16 mouse cellular contexts compared by ENCODE assay signal in genomic region chr1:157480090-157480489, GRCm38 (mm10). TPM values are rescaled to one million over a fixed set of nuclear protein-coding genes. Genes with fewer than 3 reads are reported as not detected.
DNase-seq lines count a peak whose midpoint lies in the region; ATAC-seq and TF ChIP-seq lines count a peak whose summit lies in the region.
"Had no signal": no experiment of that assay in that cellular context is flagged by ENCODE, and none has a peak within 500 bp of the region (broad histone marks: within the 10 kb centered on the region; RNA-seq: fewer than 3 reads in every experiment).

No protein-coding gene starts in this region.

- H3K27me3 ChIP-seq in lung, embryonic 14.5 days (ENCODE audit: insufficient read depth, low read length) = no peaks in the 10 kb centered on the region
- H3K27me3 ChIP-seq: forebrain, embryonic 15.5 days; megakaryocyte, embryonic 14.5 days; stomach, embryonic 15.5 days had no signal

- no peak for TF ChIP-seq CTCF in lung, embryonic 14.5 days (IDR thresholded peaks at IDR 0.05; ENCODE audit: low read depth)

- no peaks in the 10 kb centered on the region for H3K4me1 ChIP-seq in lung, embryonic 14.5 days (ENCODE audit: insufficient read depth)
- H3K4me1 ChIP-seq: forebrain, embryonic 15.5 days; stomach, embryonic 15.5 days had no signal

- H3K9ac ChIP-seq in lung, embryonic 14.5 days = no peak overlapping the region
- H3K9ac ChIP-seq: forebrain, embryonic 15.5 days; stomach, embryonic 15.5 days had no signal

- H3K27ac ChIP-seq in lung, embryonic 14.5 days (ENCODE audit: low read depth) = no peak overlapping the region
- H3K27ac ChIP-seq: forebrain, embryonic 15.5 days; stomach, embryonic 15.5 days had no signal

- 19% methylated on average over 9 of the region's 9 CpGs for WGBS in lung, embryonic 14.5 days

- H3K36me3 ChIP-seq in lung, embryonic 14.5 days (ENCODE audit: insufficient read depth) = no peaks in the 10 kb centered on the region
- H3K36me3 ChIP-seq: forebrain, embryonic 15.5 days; stomach, embryonic 15.5 days had no signal

- H3K9me3 ChIP-seq in lung, embryonic 14.5 days (ENCODE audit: low read depth, low read length) = no peaks in the 10 kb centered on the region
- H3K9me3 ChIP-seq: forebrain, embryonic 15.5 days; stomach, embryonic 15.5 days had no signal

- no peak overlapping the region for H3K4me2 ChIP-seq in lung, embryonic 14.5 days
- H3K4me2 ChIP-seq: forebrain, embryonic 15.5 days; heart, embryonic 11.5 days; stomach, embryonic 15.5 days had no signal

- no peak overlapping the region for H3K4me3 ChIP-seq in lung, embryonic 14.5 days (ENCODE audit: low read depth, low read length)
- H3K4me3 ChIP-seq: forebrain, embryonic 15.5 days; megakaryocyte, embryonic 14.5 days; stomach, embryonic 15.5 days had no signal

- no peak for ATAC-seq in lung, embryonic 14.5 days (ENCODE audit: insufficient read depth)
- 0 out of 2 replicates have a peak, but pooled peaks have one; percentile 44 for ATAC-seq in megakaryocyte-erythroid progenitor cell, adult 5-6 weeks (replicated peaks; ENCODE audit: low FRiP score, low TSS enrichment, poor library complexity, severe bottlenecking)
- ATAC-seq: forebrain, embryonic 15.5 days had no signal

- peak; percentile 77 to 87 for DNase-seq in adrenal gland, adult (ENCODE audit: inconsistent age in 2 of 2, low spot score in 1 of 2)
- DNase-seq in adrenal gland, postnatal 4 days (ENCODE audit: low spot score in 2 of 2) = no peak
- DNase-seq in lung, embryonic 14.5 days = peak; percentile 6
- DNase-seq in lung, postnatal 4 days = no peak
- peak; percentile 71 for DNase-seq in adrenal gland, postnatal 14 days
- no peak for DNase-seq in urinary bladder, postnatal 10 days (ENCODE audit: low spot score)
- no peak for DNase-seq in cerebellum, adult 11 months
- DNase-seq: gastrocnemius, postnatal 10 days; heart, postnatal 4 days; kidney, postnatal 14 days; lung, adult 2 months had no signal

RNA-seq across cellular contexts. Expression of gene Cryzl2, which starts 21.7 kb away (rescaled TPM):
- 10 to 100 TPM; 49.0 to 49.2 TPM for total RNA-seq in adrenal gland, postnatal 4 days (2021)
- polyA plus RNA-seq in lung, embryonic 14.5 days (2014; fragmentation: Nextera tagmentation; extraction: Ambion mirVana) = 10.8 and 14.4 TPM in 2 replicates
- total RNA-seq in adrenal gland, postnatal 14 days (2021) = 30.0 and 36.9 TPM in 2 replicates
- 13.6 and 24.1 TPM in 2 replicates for total RNA-seq in megakaryocyte-erythroid progenitor cell, adult 5-6 weeks (2014; fragmentation: Nextera tagmentation)
- 23.6 and 31.5 TPM in 2 replicates for total RNA-seq in megakaryocyte-erythroid progenitor cell, adult 5-6 weeks (2017)

RNA-seq across cellular contexts. Expression of gene Sec16b, which starts 26.4 kb away (rescaled TPM):
- total RNA-seq in adrenal gland, postnatal 4 days (2021) = 1 to 10 TPM; 1.8 to 6.3 TPM
- 2.3 and 3.3 TPM in 2 replicates for polyA plus RNA-seq in lung, embryonic 14.5 days (2014; fragmentation: Nextera tagmentation; extraction: Ambion mirVana)
- 1.4 and 4.7 TPM in 2 replicates for total RNA-seq in adrenal gland, postnatal 14 days (2021)
- total RNA-seq in megakaryocyte-erythroid progenitor cell, adult 5-6 weeks (2014; fragmentation: Nextera tagmentation) = 0.45 TPM in 1 of 2 replicates, not detected in the other
- not detected in 2 replicates for total RNA-seq in megakaryocyte-erythroid progenitor cell, adult 5-6 weeks (2017)

Comparison
In these comparisons a context has a peak if more than half of its experiments do, and no peak if none do; other contexts are left out.
1. DNase-seq: peak in adrenal gland, adult (2 of 2), lung, embryonic 14.5 days (single experiment) and adrenal gland, postnatal 14 days (single experiment); none in adrenal gland, postnatal 4 days (0 of 2), lung, postnatal 4 days (0 of 2), urinary bladder, postnatal 10 days (single experiment) and cerebellum, adult 11 months (single experiment).